Mouse (Mus musculus): ENCODE results near the gene Tbc1d22b. TPM values are rescaled to one million over a fixed set of nuclear protein-coding genes. Genes with fewer than 3 reads are reported as not detected.

Tbc1d22b gene
- total RNA-seq (2014; rRNA removed) (35.5 and 38.8 TPM in 2 replicates), polyA plus RNA-seq (2015; fragmentation: Nextera tagmentation; extraction: Ambion mirVana) (22.4 and 29.3 TPM in 2 replicates)

DNA sequence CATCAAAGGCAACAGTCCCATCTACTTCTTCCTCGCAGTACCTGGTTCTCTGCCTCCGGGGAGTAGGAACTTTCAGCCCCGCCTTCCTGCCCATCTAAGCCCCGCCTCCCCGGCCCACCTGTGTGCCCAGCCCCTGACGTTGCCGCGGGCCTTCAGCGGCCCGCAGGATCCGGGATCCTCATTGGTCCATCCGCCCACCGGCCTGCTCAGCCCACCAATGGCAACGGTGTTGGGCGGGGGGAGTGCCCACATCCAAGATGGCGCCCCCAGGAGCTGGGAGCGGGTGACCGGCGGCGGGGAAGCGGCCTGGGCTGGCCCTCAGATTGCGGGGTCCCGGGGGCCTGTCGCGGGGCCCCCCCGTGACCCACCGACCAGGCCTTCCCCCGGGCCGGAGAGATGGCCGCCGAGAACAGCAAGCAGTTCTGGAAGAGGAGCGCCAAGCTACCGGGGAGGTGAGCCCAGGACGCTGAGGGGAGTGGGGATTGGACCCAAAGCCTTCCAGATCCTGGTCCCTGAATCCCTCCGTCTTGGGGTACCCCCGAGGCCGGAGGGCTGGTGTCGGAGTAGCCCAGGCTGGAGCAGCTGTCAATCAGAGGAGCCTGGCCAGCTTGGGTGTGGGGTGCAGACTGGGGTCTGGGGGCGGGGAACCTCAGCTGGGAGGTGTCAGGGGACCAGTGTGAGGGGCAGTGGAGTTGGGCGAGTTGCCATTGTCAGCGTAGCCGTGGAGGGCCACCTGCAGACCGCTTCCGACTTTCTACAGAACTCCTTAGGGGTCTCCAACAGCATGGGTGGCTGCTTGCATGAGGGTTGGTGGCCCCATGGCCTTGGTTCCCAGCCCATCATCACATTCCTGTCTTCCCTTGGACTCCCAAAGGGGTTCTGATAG is at the start of gene Tbc1d22b, which contains the start of gene Gm17657:
TSS of gene Tbc1d22b (plus strand) at position 243 of the 886 bp plus-strand sequence.
TSS of gene Gm17657 (minus strand) at position 96 of the 886 bp plus-strand sequence.
- DNase-seq (peak; percentile 93), ATAC-seq (peak; percentile 100)
- H3K4me3 ChIP-seq (ENCODE audit: low read depth, low read length) = peak within 1 kb of the TSS; percentile 85
- no peaks in the 10 kb centered on the region for H3K27me3 ChIP-seq (ENCODE audit: insufficient read depth, low read length)
- no peak within 1 kb of the TSS for H3K27ac ChIP-seq (ENCODE audit: low read depth, low read length)
- TF ChIP-seq CTCF (IDR thresholded peaks at IDR 0.05; ENCODE audit: low read depth) = no peak
- no peaks in the 10 kb centered on the region for H3K9me3 ChIP-seq (ENCODE audit: low read length)
- H3K4me2 ChIP-seq (ENCODE audit: low read depth) = peak within 1 kb of the TSS; percentile 96
- H3K9ac ChIP-seq = peak within 1 kb of the TSS; percentile 91
- H3K4me1 ChIP-seq (ENCODE audit: insufficient read depth) = peaks cover 13% of the 10 kb centered on the region
- 2% methylated on average over 41 of the region's 44 CpGs for WGBS
- no peaks in the 10 kb centered on the region for H3K36me3 ChIP-seq (ENCODE audit: insufficient read depth)

DNA sequence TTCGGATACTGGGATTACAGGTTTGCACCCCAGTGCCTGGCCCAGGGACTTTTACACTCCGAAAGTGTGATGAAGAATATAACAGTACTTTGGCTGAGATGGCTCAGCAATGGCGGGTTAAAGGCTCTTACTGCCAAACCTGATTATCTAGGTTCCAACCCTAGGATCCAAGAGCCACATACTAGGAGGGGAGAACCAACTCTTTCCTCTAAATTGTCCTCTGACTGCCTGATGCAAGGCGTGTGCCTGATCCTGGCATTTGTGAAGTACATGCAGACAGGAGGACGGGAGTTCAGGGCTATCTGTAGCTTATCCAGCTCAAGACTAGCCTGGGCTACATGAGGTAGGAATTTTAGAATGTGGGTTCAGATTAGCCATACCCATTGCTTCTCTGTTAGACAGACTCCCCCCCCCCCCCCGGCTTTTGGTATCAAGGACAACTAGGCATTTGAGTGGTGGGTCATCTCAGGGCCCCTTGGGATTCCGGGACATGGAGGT is 49.3 kb upstream of the Tbc1d22b start:
- H3K4me2 ChIP-seq (ENCODE audit: low read depth) = no peak overlapping the region
- 81% methylated on average over 7 of the region's 7 CpGs for WGBS
- no peak for TF ChIP-seq CTCF (IDR thresholded peaks at IDR 0.05; ENCODE audit: low read depth)
- DNase-seq = no peak
- no peaks in the 10 kb centered on the region for H3K36me3 ChIP-seq (ENCODE audit: insufficient read depth)
- H3K27ac ChIP-seq (ENCODE audit: low read depth, low read length) = no peak overlapping the region
- H3K9ac ChIP-seq = no peak overlapping the region
- no peaks in the 10 kb centered on the region for H3K9me3 ChIP-seq (ENCODE audit: low read length)
- no peaks in the 10 kb centered on the region for H3K4me1 ChIP-seq (ENCODE audit: insufficient read depth)
- no peak for ATAC-seq
- H3K27me3 ChIP-seq (ENCODE audit: insufficient read depth, low read length) = no peaks in the 10 kb centered on the region
- no peak overlapping the region for H3K4me3 ChIP-seq (ENCODE audit: low read depth, low read length)

- Histone ChIP-seq H3K4me2 (ENCODE audit: low read depth) (no peak overlapping the region), H3K9ac (no peak overlapping the region), H3K27me3 (ENCODE audit: insufficient read depth, low read length) (no peaks in the 10 kb centered on the region), H3K9me3 (ENCODE audit: low read length) (no peaks in the 10 kb centered on the region), H3K4me1 (ENCODE audit: insufficient read depth) (no peaks in the 10 kb centered on the region), H3K36me3 (ENCODE audit: insufficient read depth) (no peaks in the 10 kb centered on the region), H3K27ac (ENCODE audit: low read depth, low read length) (no peak overlapping the region), H3K4me3 (ENCODE audit: low read depth, low read length) (no peak overlapping the region)
- no peak for DNase-seq
- WGBS = 85% methylated on average over 17 of the region's 17 CpGs
- ATAC-seq = no peak
- TF ChIP-seq CTCF (IDR thresholded peaks at IDR 0.05; ENCODE audit: low read depth) = no peak
These were observed 48.6 kb upstream of the Tbc1d22b start for GRCm38 (mm10) chr17:29500802-29501469.

- H3K9me3 ChIP-seq (ENCODE audit: low read length) = no peaks in the 10 kb centered on the region
- ATAC-seq (no peak), DNase-seq (no peak)
- no peak overlapping the region for H3K4me2 ChIP-seq (ENCODE audit: low read depth)
- no peak overlapping the region for H3K27ac ChIP-seq (ENCODE audit: low read depth, low read length)
- TF ChIP-seq CTCF (IDR thresholded peaks at IDR 0.05; ENCODE audit: low read depth) = no peak
- H3K4me3 ChIP-seq (ENCODE audit: low read depth, low read length) = no peak overlapping the region
- no peaks in the 10 kb centered on the region for H3K4me1 ChIP-seq (ENCODE audit: insufficient read depth)
- no peaks in the 10 kb centered on the region for H3K27me3 ChIP-seq (ENCODE audit: insufficient read depth, low read length)
- WGBS = 82% methylated on average over 7 of the region's 7 CpGs
- no peak overlapping the region for H3K9ac ChIP-seq
- H3K36me3 ChIP-seq (ENCODE audit: insufficient read depth) = no peaks in the 10 kb centered on the region
These were observed 47.4 kb upstream of the Tbc1d22b start for GRCm38 (mm10) chr17:29502005-29502668.

- Histone ChIP-seq H3K27ac (ENCODE audit: low read depth, low read length) (no peak overlapping the region), H3K4me1 (ENCODE audit: insufficient read depth) (no peaks in the 10 kb centered on the region), H3K27me3 (ENCODE audit: insufficient read depth, low read length) (no peaks in the 10 kb centered on the region), H3K9ac (no peak overlapping the region), H3K36me3 (ENCODE audit: insufficient read depth) (no peaks in the 10 kb centered on the region), H3K4me3 (ENCODE audit: low read depth, low read length) (no peak overlapping the region), H3K4me2 (ENCODE audit: low read depth) (0 out of 2 replicates have a peak overlapping the region, but pooled peaks have one; percentile 5), H3K9me3 (ENCODE audit: low read length) (no peaks in the 10 kb centered on the region)
- TF ChIP-seq CTCF (IDR thresholded peaks at IDR 0.05; ENCODE audit: low read depth) = no peak
- no peak for ATAC-seq
- 22% methylated on average over 32 of the region's 32 CpGs for WGBS
- DNase-seq = no peak
These were observed 46.6 kb upstream of the Tbc1d22b start for GRCm38 (mm10) chr17:29502669-29503665.

DNA sequence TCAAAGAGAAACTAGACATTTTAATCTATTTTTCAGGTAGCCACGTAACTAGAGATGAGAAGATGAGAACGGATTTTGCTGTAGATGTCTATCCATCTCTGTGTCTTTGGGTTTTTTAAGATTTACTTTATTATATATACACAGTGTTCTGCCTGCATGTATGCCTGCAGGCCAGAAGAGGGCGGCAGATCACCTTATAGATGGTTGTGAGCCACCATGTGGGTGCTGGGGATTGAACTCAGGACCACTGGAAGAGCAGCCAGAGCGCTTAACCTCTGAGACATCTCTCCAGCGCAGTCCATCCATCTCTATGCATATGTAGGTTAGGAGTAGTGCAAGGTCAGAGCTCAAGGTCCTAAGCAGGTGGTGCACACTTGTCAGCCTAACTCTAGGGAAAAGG is 45.9 kb upstream of the Tbc1d22b start:
- no peak for DNase-seq
- Histone ChIP-seq H3K27me3 (ENCODE audit: insufficient read depth, low read length) (no peaks in the 10 kb centered on the region), H3K36me3 (ENCODE audit: insufficient read depth) (no peaks in the 10 kb centered on the region), H3K9ac (no peak overlapping the region), H3K27ac (ENCODE audit: low read depth, low read length) (no peak overlapping the region), H3K4me2 (ENCODE audit: low read depth) (no peak overlapping the region), H3K4me3 (ENCODE audit: low read depth, low read length) (no peak overlapping the region), H3K4me1 (ENCODE audit: insufficient read depth) (no peaks in the 10 kb centered on the region), H3K9me3 (ENCODE audit: low read length) (no peaks in the 10 kb centered on the region)
- WGBS = 78% methylated on average over 5 of the region's 5 CpGs
- ATAC-seq = no peak
- peak; percentile 25 for TF ChIP-seq CTCF (IDR thresholded peaks at IDR 0.05; ENCODE audit: low read depth)
